Mouse (Mus musculus) cerebellum, adult 2 months (tissue): ENCODE measurements around the gene Fcgr1.
"Not testable (repeated sequence)": the region's sequence is repeated elsewhere in the genome, so short reads cannot be mapped to it uniquely, and the experiment has no call there.

Source experiments
- CTCF ChIP-seq: fragments of 200-500 bp; IDR thresholded peaks from 2 replicates; pipeline ENCODE4 v1.5.1; 2011; ENCODE audit warnings: low read depth, mild to moderate bottlenecking, control low read depth, low read length, moderate library complexity, borderline replicate concordance; ENCODE audit not compliant: insufficient read depth
- POLR2A ChIP-seq: fragments of 200-500 bp; IDR thresholded peaks from 2 replicates; pipeline ENCODE4 v1.6.1; 2011; ENCODE audit warnings: low read length, control low read depth, borderline replicate concordance; ENCODE audit not compliant: insufficient read depth

GRCm38 (mm10) chr3:96268776-96269378, 24.9 kb downstream of the Fcgr1 start:
- TF ChIP-seq CTCF, POLR2A: not testable (repeated sequence)
